Mouse (Mus musculus) cerebellum, postnatal 25 days (tissue): ENCODE results near the gene Chfr.
"Not testable (repeated sequence)": the region's sequence is repeated elsewhere in the genome, so short reads cannot be mapped to it uniquely, and the experiment has no call there.

Experiments used
- DNase-seq, 2 experiments: peaks; one replicate each; pipeline ENCODE4 v3.0.0; 2021; ENCODE audit warnings: mixed read lengths in 2 of 2

The Chfr gene

GRCm38 (mm10) chr5:110108305-110108628 is 27.4 kb upstream of the Chfr start:
- DNase-seq, result no peak

- peak; percentile 96 for DNase-seq
These were observed 25.6 kb upstream of the Chfr start, which contains the start of gene Zfp605 for GRCm38 (mm10) chr5:110109991-110110441. Gene Zfp605 (plus strand): TSS chr5:110110092.

GRCm38 (mm10) chr5:110122380-110122779 is 13.3 kb upstream of the Chfr start:
- DNase-seq, result not testable (repeated sequence)

GRCm38 (mm10) chr5:110136087-110136464 is 434 bp downstream of the Chfr start:
- no peak for DNase-seq

- DNase-seq, result no peak
These were observed 2.2 kb downstream of the Chfr start for GRCm38 (mm10) chr5:110137816-110138215.

- no peak for DNase-seq
These were observed 3.7 kb downstream of the Chfr start for GRCm38 (mm10) chr5:110139325-110139724.

GRCm38 (mm10) chr5:110140424-110140823 is 4.8 kb downstream of the Chfr start:
- DNase-seq, result no peak

GRCm38 (mm10) chr5:110142309-110142708 is 6.7 kb downstream of the Chfr start:
- no peak for DNase-seq

- peak in 1 of 2 experiments; percentile 17 for DNase-seq
These were observed 7.4 kb downstream of the Chfr start for GRCm38 (mm10) chr5:110143007-110143406.

- DNase-seq, result no peak
These were observed 33.7 kb downstream of the Chfr start for GRCm38 (mm10) chr5:110169374-110169773.

GRCm38 (mm10) chr5:110176362-110177020 is 40.8 kb downstream of the Chfr start, which contains the start of gene Golga3:
Gene Golga3 (plus strand): TSS chr5:110176701.
- DNase-seq, result peak; percentile 91 to 96

GRCm38 (mm10) chr5:110177021-110177420 is 41.4 kb downstream of the Chfr start:
- no peak for DNase-seq

GRCm38 (mm10) chr5:110178628-110179027 is 43.0 kb downstream of the Chfr start:
- no peak for DNase-seq

GRCm38 (mm10) chr5:110181716-110182115 is 46.1 kb downstream of the Chfr start:
- DNase-seq, result no peak

- DNase-seq, result peak; percentile 10 to 19
These were observed 67.7 kb downstream of the Chfr start for GRCm38 (mm10) chr5:110203164-110203895.

- peak; percentile 13 to 39 for DNase-seq
These were observed 69.1 kb downstream of the Chfr start for GRCm38 (mm10) chr5:110204777-110205176.

GRCm38 (mm10) chr5:110211312-110211711 is 75.7 kb downstream of the Chfr start:
- no peak for DNase-seq

GRCm38 (mm10) chr5:110216780-110217179 is 81.1 kb downstream of the Chfr start:
- no peak for DNase-seq

- no peak for DNase-seq
These were observed 84.7 kb downstream of the Chfr start for GRCm38 (mm10) chr5:110220331-110220730.
